Mouse (Mus musculus) v-Abl transformed pro-B cells (cell line): ENCODE measurements around the gene Tbx18.

Source experiments
- in situ Hi-C, 2 experiments: fragments of 400-800 bp; cut with MboI; formaldehyde crosslinking; loops; one replicate each; pipeline ENCODE4 v1.15.1; 2025; ENCODE audit not compliant: unreplicated experiment in 2 of 2

The Tbx18 gene

GRCm38 (mm10) chr9:87721793-87722192 is 9.3 kb downstream of the Tbx18 start:
- in situ Hi-C loops, result loop anchor here (25.0 kb wide), 1 partner anchor 816 kb away; the partner anchor contains the start of gene Zfp949 (in 2 of the 2)

GRCm38 (mm10) chr9:87710360-87710759 is 20.7 kb downstream of the Tbx18 start:
- in situ Hi-C loops, result loop anchor here (10.0 to 25.0 kb wide), 2 partner anchors 514 to 827 kb away; partner anchors contain the start of gene Zfp949 (in 2 of the 2)

GRCm38 (mm10) chr9:87708151-87708550 is 22.9 kb downstream of the Tbx18 start:
- in situ Hi-C loops, result loop anchor here (25.0 kb wide), 1 partner anchor 829 kb away; the partner anchor contains the start of gene Zfp949 (in 2 of the 2)

GRCm38 (mm10) chr9:87702267-87702666 is 28.8 kb downstream of the Tbx18 start:
- in situ Hi-C loops, result loop anchor here (25.0 kb wide), 1 partner anchor 835 kb away; the partner anchor contains the start of gene Zfp949 (in 2 of the 2)

- in situ Hi-C loops, result no loop called here
Measured at GRCm38 (mm10) chr9:87686981-87687380, 44.1 kb downstream of the Tbx18 start.

GRCm38 (mm10) chr9:87682247-87682646 is 48.8 kb downstream of the Tbx18 start:
- in situ Hi-C loops, result no loop called here
